Mouse (Mus musculus): ENCODE results near the gene Selenoh. TPM values are rescaled to one million over a fixed set of nuclear protein-coding genes. Genes with fewer than 3 reads are reported as not detected.
A peak's percentile ranks its signal among the peaks of the same experiment; 100 is the strongest.

Gene Selenoh
- polyA plus RNA-seq, 1 experiment from 2014 or later = 310 TPM

- Histone ChIP-seq H3K9me3 (no peaks in the 10 kb centered on the region), H3K4me1 (0 out of 2 replicates have a peak, but pooled peaks cover 4% of the 10 kb centered on the region), H3K4me3 (no peak overlapping the region), H3K27me3 (no peaks in the 10 kb centered on the region), H3K9ac (no peak overlapping the region), H3K4me2 (replicated peaks) (no peak overlapping the region), H3K36me3 (peaks cover 48% of the 10 kb centered on the region), H3K27ac (no peak overlapping the region)
- WGBS = 67% methylated on average over 2 of the region's 2 CpGs
- no peak for ATAC-seq (ENCODE audit: low FRiP score, low read depth)
Observed at GRCm38 (mm10) chr2:84622668-84623067, 47.9 kb downstream of the Selenoh start.

DNA sequence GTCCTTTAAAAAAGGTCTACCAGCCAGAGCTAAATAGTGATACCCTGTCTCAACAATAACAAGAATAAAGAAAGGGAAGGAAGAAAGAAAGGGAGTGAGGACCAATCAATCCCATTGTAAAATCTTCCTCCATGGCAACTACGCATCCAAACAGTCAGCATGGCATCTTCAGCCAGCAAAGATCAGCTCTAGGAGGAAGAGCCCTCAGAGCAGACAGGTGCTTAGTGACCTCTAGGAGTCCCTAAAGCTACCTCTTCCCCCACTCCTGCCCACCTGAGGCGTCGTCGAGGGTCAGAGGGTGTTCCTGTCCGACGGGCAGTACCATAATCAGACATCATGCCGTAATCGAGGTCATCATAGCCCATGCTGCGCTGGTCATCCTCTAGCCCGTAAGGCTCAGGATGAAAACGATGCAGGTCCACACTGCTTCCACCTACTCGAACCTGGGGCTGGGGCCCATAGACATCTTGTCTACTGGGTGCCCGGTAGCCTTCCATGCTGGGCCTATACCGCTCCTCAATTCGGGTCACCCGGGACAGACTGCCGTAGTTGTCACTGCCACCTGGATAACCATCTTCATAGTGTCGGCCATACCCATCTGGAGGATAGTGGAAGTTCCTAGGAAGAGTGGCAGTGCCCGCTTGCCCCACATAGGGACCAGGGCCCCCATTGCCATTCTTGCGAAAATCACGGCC lies 50.8 kb downstream of the Selenoh start:
- Histone ChIP-seq H3K36me3 (peaks cover 75% of the 10 kb centered on the region), H3K4me2 (replicated peaks) (no peak overlapping the region), H3K9ac (no peak overlapping the region), H3K27ac (no peak overlapping the region), H3K27me3 (no peaks in the 10 kb centered on the region), H3K4me1 (no peaks in the 10 kb centered on the region), H3K4me3 (no peak overlapping the region), H3K9me3 (no peaks in the 10 kb centered on the region)
- 95% methylated on average over 21 of the region's 21 CpGs for WGBS
- ATAC-seq (ENCODE audit: low FRiP score, low read depth) = peak; percentile 29; the same call in 1 of the 2 replicates

Other genes with a start within 250 kb of the Selenoh start
- gene Calcrl, start 245.4 kb downstream of the Selenoh start, polyA plus RNA-seq (2015; fragmentation: Nextera tagmentation; extraction: Ambion mirVana) = 16.2 and 17.4 TPM in 2 replicates
- gene Tfpi, start 194.0 kb downstream of the Selenoh start, polyA plus RNA-seq (2015; fragmentation: Nextera tagmentation; extraction: Ambion mirVana) = 25.7 and 28.2 TPM in 2 replicates
- gene Ctnnd1, start 20.0 kb downstream of the Selenoh start, polyA plus RNA-seq (2015; fragmentation: Nextera tagmentation; extraction: Ambion mirVana) = 42.7 and 45.7 TPM in 2 replicates
- gene Btbd18, start 11.7 kb downstream of the Selenoh start, polyA plus RNA-seq (2015; fragmentation: Nextera tagmentation; extraction: Ambion mirVana) = 0.22 and 0.45 TPM in 2 replicates
- gene Gm28635, start 7.3 kb upstream of the Selenoh start, polyA plus RNA-seq (2015; fragmentation: Nextera tagmentation; extraction: Ambion mirVana) = not detected in 2 replicates
- gene Med19, start 7.6 kb upstream of the Selenoh start, polyA plus RNA-seq (2015; fragmentation: Nextera tagmentation; extraction: Ambion mirVana) = 32.2 and 34.5 TPM in 2 replicates
- 111 and 113 TPM in 2 replicates for gene Tmx2, start 8.4 kb upstream of the Selenoh start, polyA plus RNA-seq (2015; fragmentation: Nextera tagmentation; extraction: Ambion mirVana)
- gene Zdhhc5, start 44.4 kb upstream of the Selenoh start, polyA plus RNA-seq (2015; fragmentation: Nextera tagmentation; extraction: Ambion mirVana) = 25.6 and 27.8 TPM in 2 replicates
- gene Clp1, start 56.6 kb upstream of the Selenoh start, polyA plus RNA-seq (2015; fragmentation: Nextera tagmentation; extraction: Ambion mirVana) = 39.7 and 41.0 TPM in 2 replicates
- 10.2 and 11.2 TPM in 2 replicates for gene Ypel4, start 63.3 kb upstream of the Selenoh start, polyA plus RNA-seq (2015; fragmentation: Nextera tagmentation; extraction: Ambion mirVana)
- 11.4 and 12.9 TPM in 2 replicates for gene Gm19426, start 72.9 kb upstream of the Selenoh start, polyA plus RNA-seq (2015; fragmentation: Nextera tagmentation; extraction: Ambion mirVana)
- 25.4 and 30.1 TPM in 2 replicates for gene Serping1, start 104.7 kb upstream of the Selenoh start, polyA plus RNA-seq (2015; fragmentation: Nextera tagmentation; extraction: Ambion mirVana)
- gene Ube2l6, start 128.1 kb upstream of the Selenoh start, polyA plus RNA-seq (2015; fragmentation: Nextera tagmentation; extraction: Ambion mirVana) = 31.8 and 32.9 TPM in 2 replicates
- 0.14 and 0.27 TPM in 2 replicates for gene Smtnl1, start 151.9 kb upstream of the Selenoh start, polyA plus RNA-seq (2015; fragmentation: Nextera tagmentation; extraction: Ambion mirVana)
- 47.8 and 51.3 TPM in 2 replicates for gene Timm10, start 156.2 kb upstream of the Selenoh start, polyA plus RNA-seq (2015; fragmentation: Nextera tagmentation; extraction: Ambion mirVana)
- 16.8 and 18.9 TPM in 2 replicates for gene Slc43a1, start 168.1 kb upstream of the Selenoh start, polyA plus RNA-seq (2015; fragmentation: Nextera tagmentation; extraction: Ambion mirVana)
- gene Rtn4rl2, start 215.9 kb upstream of the Selenoh start, polyA plus RNA-seq (2015; fragmentation: Nextera tagmentation; extraction: Ambion mirVana) = 0.65 and 1.1 TPM in 2 replicates